Mouse (Mus musculus): Measurements from ENCODE around the gene Chst3.
"Not testable (repeated sequence)": the region's sequence is repeated elsewhere in the genome, so short reads cannot be mapped to it uniquely, and the experiment has no call there.

Chst3 gene

DNA sequence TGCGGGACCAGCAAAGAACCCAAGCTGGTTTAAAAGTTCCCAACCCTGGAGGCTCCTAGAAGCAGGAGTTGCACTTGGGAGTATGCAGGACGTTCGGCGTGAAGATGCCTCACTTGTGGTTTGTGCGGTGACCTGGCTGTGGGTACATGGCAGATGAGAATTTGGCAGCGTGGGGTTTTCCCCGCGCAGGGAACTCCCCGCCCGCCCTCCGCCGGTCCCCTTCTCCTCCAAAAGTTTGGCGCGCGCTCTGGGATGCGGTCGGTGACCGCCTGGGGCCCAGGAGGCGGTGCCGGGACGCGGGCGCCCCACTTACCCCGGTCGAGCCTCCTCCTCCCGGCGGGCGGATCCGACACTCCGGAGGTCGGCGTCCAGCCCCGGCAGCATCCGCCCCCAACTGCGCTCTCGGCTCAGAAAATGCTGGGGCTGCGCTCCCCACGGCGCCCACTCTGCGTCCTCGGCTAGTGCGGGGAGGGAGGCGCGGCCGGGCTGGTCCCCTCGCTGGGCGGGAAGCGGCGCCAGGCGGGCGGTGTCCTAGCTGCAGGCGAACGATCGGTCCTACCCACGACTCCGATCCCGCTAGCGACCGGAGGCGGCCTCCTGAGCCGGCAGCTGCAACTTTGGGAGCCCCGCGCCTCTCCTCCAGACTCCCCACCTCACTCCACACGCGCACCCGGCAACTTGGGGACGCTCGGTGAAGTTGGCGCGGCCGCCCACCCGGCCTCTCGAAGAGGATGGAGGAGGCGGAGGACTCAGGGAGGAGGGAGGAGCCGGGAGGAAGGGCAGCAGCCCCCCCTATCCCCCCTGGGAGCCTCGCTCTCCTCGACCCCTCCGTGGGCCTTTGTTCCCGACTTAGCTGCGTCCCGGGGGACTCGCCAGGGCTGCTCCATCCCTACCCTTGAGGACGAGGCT is at the start of gene Chst3:
TSS of gene Chst3 (minus strand) at position 670 of the 909 bp plus-strand sequence.
- no peak for DNase-seq

DNA sequence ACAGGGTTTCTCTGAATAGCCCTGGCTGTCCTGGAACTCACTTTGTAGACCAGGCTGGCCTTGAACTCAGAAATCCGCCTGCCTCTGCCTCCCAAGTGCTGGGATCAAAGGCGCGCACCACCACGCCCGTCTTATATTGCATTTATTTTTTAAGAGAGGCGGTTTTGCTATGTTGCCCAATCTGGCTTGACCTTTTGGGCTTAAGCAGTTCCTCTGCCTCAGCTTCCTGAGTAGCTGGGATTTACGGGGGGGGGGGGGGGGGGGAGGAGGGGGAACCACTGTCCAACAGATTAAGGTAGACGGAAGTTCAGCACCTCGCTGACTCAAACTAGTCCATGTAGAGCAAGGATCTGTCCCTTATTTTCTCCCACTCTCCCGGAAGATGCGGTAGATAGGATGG is 49.7 kb upstream of the Chst3 start:
- DNase-seq, result no peak

DNA sequence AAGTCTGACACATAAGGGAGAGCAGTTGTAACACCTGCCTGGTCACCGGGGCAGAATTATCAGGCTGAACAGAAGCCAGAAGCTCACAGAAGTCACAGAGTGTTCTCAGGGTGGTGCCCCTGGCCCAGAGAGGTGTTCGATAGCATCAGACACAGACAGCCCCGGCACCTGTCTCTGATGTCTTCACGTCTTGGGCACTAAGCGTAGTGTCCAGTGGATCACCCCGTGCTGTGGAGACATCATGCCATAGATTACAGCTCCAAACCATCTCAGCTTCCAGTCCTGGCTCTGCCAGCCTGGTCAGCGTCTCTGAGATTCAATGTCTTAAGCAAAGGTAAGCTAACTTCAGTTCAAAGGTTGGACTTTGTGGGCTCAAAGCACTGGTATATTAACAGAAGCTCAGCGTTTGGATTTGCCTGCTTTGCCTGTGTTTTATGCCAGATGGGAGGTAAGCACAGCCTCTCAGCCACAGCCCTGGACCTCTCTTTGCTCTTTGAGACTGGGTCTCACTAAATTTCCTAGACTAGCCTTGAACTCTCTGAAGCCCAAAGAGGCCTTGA is 47.9 kb upstream of the Chst3 start:
- no peak for DNase-seq

DNA sequence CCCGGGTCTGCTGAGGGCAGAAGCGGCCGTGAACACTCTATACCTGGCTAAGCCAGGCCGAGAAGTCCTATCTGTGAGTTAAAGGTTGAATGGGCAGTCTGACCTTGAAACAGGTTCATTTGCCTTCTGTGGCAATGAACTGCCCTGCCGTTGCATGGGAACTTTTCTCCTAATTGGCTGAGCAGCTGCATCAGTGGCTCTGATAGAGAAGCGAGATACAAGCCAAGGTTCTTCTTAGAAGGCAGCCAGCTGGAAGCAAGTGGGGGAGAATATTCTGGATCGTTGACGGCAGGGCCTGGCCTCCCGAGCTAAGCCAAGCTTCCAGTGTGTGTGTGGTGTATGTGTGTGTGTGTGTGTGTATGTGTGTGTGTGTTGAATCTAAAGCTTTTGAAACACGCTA is 46.2 kb upstream of the Chst3 start:
- no peak for DNase-seq

DNA sequence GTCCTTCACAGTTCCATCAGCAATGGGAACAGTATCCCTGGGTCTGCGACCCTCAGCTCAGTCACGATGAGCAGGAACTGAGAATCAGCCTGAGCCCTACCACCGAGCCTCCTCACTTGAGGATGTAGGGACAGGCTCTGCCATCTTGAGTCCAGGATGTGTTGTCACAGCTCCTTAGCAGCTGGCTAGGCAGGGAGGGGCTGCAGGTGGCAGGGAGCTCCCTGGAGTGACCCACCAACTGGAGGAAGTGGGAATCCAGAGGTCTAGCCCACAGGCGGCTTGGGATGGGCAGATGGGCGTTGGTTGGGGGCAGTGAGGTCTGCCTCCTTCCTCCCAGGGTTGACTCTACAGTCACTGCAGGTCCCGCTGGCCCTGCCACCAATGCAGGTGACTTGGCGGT is 44.3 kb upstream of the Chst3 start:
- no peak for DNase-seq

DNA sequence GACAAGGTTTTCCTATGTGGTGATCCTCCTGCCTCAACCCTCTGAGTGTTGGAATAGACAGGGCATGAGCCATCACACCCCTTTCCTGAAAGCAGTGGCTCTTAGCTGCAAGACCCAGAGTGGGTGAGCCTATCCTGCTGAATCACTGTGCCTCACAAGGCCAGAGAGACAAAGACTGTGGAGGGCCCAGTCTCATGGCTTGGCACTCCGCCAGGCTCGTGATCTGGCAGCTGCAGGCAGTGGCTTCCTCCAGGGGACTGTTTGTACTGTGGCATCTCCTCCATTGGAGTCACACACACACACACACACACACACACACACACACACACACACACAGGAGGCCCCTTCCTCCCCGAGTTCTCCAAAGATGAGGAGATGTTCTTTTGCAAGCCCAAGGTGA is 43.3 kb upstream of the Chst3 start:
- DNase-seq, result no peak

DNA sequence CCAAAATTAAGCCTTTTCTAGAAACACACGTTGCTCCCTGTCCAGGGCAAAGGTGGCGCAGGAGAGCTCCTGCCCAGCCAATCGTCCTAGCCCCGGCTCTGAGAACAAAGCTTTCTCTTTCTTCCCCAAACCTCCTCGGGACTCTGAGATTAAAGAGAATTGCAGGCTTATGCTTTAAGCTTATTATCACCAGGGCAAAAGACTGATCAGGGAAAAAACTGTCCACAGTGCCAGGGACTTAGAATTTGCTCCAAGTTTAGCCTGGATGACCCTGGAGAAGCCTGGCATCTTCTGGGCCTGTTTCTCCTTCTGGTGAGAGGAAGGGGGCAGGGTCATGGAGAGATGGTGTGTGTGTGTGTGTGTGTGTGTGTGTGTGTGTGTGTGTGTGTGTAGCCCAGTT is 42.5 kb upstream of the Chst3 start:
- no peak for DNase-seq

DNA sequence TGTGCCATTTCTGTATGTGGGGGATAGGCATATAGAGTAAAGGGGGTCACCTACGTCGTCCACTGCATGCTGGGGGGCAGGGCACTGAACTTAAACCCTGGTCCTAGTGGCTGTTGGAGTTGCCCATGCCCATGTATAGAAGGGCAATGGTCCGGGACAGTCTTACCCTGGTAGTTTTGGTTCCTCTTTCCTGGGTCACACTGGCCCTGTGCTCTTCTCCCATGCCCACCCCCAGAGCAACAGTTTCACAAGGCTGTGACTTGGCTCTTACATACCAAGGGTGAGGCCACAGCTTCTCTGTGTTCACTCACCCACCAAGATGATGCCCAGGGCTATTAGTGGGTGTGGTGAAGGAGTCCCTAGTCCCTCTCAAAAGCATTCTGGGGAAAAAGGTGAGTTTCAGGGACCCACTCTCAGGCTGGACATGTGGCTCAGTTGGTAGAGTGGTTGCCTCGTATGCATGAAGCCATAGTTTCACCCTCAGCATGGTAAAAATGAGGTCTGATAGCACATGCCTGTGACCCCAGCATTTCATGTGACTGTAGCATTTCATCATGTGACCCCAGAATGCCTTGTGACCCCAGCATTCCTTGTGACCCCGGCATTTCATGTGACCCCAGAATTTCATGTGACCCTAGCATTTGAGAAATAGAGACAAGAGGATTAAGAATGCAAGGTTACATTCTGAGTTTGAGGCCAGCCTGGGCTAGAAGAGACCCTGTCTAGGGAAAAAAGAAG is 41.7 kb upstream of the Chst3 start:
- DNase-seq, result no peak

DNA sequence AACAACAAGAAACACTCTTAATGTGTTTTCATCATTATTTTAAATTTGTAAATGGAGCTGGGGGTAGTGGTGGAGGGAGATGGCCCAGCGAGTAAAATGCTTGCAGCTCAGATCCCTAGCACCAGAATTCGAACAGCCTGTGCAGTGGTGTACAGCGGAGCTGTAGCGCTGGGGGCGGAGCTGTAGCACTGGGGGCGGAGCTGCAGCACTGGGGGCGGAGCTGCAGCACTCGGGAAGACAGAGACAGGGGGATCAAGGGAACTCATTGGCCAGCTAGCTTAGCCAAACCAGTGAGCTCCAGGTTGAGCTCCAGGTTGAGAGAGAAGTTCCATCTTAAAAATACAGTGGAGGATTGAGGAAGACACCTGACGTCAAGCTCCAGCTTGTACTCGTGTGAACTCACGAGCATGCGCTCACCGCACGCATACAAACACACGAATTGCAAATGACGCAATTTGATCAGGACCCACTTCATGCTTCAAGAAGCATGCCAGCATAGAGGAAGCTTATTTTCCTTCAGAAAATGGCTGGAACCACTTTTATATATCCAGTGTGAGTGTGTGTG is 38.3 kb upstream of the Chst3 start:
- DNase-seq, result no peak

DNA sequence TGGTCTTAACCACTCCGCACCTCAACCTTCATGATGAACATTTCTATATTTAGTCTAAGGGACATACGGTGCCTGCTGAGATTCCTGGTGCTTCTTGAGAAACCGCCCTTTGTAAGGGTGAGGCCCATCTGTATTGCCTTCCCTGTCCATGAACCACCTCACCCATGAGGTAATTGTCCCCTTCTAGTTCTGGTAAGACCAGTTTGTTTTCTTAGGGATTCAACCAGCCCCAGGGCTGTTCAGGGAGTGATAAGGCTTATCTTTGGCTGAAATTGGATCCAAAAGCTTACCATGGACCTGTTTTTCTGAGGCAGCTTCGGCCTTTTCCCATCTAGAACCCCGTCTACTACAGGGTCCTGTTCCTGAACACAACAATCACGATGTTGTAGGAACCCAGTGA is 37.0 kb upstream of the Chst3 start:
- DNase-seq, result no peak

DNA sequence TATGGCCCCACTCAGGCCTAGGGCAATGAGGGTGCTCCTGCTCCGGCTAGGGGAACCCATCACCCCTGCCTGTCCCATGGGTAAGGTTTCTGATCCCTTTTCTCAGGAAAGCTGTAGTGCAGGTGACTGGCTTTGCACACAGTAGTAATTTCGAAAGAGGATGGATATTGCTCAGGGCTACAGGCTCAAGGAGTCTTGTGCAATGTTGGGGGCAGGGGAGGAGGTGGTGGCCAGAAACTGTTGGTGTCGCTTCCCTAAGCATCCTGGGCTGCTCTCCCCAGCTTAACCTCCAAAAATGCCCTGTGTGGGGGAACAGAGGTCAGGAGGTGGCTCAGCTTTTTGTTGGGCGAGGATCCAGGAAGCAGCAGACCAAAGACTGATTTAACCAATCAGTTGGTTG is 33.5 kb upstream of the Chst3 start:
- no peak for DNase-seq

DNA sequence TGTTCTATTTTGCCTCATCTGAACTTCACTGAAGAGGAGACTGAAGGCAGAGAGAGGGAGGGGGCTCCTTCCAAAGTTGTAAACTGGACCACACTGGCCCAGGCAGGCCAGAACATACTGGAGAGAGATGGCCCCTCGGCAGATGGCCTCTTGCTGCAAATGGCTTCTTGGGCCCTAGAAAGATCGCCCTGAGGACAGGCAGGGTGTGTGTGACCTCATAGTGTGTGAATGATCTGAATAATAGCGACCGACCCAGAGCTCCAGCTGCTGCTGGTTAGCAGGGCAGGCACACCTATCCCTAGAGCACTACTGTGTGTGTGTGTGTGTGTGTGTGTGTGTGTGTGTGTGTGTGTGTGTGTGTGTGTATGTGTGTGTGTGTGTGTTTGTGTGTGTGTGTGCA is 33.1 kb upstream of the Chst3 start:
- no peak for DNase-seq

DNA sequence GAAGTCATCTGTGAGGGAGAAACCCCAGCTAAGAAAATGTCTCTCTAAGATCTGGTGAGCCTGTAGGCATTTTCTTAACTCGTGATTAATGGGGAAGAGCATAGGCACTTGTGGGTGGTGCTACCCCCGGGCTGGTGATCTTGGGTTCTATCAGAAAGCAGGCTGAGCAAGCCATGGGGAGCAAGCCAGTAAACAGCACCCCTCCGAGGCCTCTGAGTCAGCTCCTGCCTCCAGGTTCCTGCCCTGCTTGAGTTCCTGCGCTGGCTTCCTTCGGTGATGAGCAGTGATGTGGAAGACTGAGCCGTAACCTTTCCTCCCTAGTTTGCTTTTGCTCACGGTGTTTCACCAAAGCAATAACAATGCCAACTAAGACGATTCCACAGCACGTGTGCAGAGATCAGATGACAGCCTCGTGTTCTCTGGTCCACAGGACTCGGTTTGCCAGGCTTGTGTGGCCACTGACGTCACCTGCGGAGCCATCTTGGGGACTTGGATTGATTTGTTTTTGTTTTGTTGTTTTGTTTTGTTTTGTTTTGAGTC is 31.4 kb upstream of the Chst3 start:
- DNase-seq, result no peak

DNA sequence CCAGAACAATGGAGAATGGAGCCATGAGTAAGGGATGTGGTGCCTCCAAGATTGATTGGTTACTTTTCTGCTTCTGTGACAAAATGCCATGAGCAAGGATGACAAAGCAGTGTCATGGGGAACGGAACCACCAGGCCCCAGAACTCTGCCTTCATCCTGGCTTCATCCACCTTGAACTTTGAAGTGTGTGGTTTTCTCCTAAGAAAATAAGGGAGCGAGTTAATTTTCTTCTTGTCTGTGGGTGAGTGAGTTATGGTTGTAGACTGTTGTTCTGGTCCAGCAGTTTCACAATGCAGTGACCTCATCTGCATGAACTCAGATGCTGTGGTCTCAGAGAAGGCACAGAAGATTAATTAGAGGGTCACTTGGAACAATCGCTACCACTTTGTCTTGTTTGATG is 29.3 kb upstream of the Chst3 start:
- DNase-seq, result not testable (repeated sequence)

DNA sequence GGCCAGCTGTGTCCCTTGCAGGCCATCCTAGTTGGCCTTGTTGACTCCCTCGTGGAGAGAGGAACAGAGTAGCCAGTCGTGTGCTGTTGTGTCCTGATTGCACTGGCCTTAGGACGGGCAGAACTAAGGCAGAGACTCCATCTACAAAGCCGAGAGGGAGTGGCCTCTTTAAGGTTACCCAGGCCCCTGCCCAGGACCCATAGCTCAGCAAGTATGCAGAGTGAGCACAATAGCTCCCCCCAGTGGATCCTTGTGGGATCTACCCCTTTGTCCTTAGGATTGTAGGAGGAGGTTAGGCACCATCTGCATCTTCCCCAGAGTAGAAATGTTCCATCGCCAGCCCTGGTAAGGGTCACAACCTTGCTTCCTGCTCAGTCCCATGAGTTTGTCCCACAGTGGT is 27.5 kb upstream of the Chst3 start:
- peak; percentile 35 for DNase-seq

DNA sequence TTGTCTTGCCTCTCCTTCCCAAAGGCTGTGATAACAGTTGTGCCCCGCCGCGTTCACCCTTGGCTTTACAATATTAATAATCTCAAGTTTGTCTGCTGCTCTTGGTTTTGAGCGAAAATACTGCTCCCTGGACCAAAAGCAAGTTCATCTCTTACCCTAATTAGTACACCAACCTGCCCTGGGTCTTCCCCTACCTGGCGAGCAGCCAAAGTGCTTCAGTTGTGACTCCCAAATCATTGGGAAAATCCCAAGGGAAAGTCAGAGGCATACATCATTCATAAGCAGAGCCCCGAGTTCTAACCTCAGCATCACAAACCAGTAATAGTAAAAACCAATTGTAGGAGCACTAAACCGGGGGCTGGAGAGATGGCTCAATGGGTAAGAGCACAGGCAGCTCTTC is 26.6 kb upstream of the Chst3 start:
- DNase-seq, result no peak

DNA sequence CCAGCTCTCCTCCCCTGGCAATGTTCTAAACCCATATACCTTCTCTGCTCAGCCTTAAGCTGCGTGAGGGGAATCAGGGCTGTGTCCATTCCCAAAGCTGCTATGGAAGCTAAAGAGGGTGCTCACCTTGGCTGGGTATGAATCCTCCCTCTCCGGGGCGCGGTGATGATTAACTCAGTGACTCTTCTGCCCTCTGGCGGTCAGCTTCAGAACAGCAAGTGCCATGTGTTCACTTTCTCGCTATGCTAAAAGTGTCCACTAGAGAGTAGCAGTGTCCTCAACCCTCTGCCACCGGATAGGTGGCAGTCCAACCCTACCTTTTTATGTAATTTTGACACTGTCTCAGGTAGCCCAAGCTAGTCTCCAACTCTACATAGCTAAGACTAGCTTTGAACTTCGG is 26.0 kb upstream of the Chst3 start:
- peak; percentile 95 for DNase-seq

DNA sequence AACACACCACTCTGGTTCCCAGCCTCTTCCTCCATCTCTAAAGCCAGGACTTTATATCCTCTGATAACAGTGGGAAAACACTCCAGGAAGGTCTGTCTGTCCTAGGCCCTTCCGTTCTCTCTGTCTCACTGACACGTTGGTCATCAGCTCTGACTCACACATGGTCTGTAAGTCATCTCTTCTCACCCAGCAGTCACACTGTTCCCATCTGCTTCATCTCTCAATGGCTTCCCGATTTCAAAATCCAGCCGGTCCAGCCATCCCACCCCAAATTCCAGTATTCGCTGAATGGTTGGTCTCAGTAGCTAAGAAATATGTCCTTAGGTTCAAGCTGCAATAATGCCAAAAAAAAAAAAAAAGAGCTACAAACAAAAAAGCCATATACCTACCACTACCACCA is 24.9 kb upstream of the Chst3 start:
- no peak for DNase-seq

DNA sequence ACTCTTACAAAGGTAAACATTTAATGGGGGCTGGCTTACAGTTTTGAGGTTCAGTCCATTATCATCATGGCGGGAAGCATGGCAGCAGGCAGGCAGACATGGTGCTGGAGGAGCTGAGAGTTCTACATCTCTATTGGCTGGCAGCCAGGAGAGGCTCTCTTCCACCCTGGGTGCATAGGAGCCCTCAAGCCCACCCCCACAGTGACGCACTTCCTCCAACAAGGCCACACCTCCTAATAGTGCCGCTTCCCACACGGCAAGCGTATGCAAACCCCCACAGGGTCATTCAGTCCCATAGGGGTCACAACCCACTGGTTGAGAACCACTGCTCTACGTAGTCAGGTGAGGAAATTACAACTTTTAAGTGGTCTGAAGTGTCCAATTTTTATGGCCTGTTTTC is 21.4 kb upstream of the Chst3 start:
- DNase-seq, result no peak

DNA sequence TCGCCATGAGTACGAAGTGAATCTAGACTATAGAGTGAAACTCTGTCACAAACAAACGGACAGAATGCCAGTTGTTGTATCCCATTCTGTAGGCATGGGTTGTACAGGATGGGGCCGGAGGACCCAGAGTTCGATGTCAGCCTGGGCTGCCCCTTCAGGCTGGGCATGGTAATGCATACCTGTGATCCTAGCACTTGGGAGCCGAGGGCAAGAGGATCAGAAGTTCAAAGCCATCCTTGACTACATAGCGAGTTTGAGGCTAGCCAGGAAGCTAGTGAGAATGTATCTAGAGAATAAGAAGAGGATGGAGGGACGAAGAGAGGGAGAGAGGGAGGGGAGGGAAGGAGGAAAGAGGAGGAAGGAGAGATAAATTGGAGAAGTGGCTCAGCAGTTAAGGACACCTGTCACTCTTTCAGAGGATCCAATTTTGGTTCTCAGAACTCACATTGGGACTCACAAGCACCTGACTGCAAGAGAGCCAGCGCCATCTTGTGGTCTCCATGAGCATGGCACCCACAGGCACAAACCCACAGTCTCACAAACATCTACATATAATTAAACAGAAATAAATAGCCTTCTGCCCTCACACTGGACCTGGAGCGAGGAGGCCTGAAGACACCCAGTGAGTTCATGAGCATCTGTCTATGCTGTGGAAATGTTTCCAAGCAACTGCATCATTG is 18.6 kb upstream of the Chst3 start:
- DNase-seq, result peak; percentile 58

DNA sequence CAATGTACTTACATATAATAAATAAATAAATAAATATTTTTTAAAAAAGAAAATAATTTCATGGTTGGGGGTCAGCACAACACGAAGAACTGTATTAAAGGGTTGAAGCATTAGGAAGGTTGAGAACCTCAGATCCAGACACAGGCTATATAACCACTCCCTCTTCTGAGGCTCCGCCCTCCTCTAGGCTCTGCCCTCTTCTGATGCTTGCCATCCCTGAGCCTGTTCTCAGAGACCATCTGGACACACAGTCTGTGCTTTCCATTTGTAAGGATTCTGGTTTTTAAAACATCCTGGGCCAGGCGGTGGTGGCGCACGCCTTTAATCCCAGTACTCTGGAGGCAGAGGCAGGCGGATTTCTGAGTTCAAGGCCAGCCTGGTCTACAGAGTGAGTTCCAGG is 16.8 kb upstream of the Chst3 start:
- DNase-seq, result not testable (repeated sequence)

DNA sequence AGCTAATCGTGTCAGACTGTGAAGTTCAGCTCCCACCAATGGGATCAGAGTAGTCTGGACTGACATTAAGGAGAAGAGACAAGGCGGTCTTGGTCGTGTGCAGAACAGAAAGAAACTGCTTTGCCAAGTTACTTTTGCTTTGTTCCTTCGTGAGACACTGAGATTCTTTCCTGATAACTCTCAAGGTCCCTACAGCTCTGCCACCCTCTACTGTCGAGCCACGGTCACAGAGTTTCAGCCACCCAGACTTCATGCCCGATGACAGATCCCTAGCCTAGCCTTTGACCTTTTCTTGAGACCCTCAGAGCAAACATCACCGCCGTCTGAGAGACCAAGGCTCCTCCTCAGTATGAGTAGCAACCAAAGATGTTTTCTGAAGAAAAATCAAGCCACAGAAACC is 14.9 kb upstream of the Chst3 start:
- DNase-seq, result no peak

All from cerebellum, adult 8-10 months (tissue).